Mouse (Mus musculus): ENCODE measurements around the gene Tlr7.

- TF ChIP-seq CTCF (conservative IDR thresholded peaks at IDR 0.05 in 1 of 2, IDR thresholded peaks at IDR 0.05 in 1 of 2; ENCODE audit: low read depth in 2 of 2, low read length in 2 of 2) (no peak), USF1 (IDR thresholded peaks at IDR 0.05; ENCODE audit: low read depth, low read length) (no peak), ETS1 (conservative IDR thresholded peaks at IDR 0.05; ENCODE audit: low read depth, low read length) (no peak), POLR2A (IDR thresholded peaks at IDR 0.05; ENCODE audit: low read depth, low read length) (no peak), MXI1 (IDR thresholded peaks at IDR 0.05; ENCODE audit: low read depth, low read length) (no peak), KAT2A (IDR thresholded peaks at IDR 0.05; ENCODE audit: insufficient replicate concordance, low read length) (no peak)
Observed at GRCm38 (mm10) chrX:167334571-167334970, 4.2 kb upstream of the Tlr7 start.
